Mouse (Mus musculus) spleen, adult 12 weeks (tissue): ENCODE data around the gene Nfkb1.

Experiments used
- DNase-seq: peaks from one replicate; pipeline ENCODE4 v3.0.0; 2022; ENCODE audit warnings: low spot score

The Nfkb1 gene

DNA sequence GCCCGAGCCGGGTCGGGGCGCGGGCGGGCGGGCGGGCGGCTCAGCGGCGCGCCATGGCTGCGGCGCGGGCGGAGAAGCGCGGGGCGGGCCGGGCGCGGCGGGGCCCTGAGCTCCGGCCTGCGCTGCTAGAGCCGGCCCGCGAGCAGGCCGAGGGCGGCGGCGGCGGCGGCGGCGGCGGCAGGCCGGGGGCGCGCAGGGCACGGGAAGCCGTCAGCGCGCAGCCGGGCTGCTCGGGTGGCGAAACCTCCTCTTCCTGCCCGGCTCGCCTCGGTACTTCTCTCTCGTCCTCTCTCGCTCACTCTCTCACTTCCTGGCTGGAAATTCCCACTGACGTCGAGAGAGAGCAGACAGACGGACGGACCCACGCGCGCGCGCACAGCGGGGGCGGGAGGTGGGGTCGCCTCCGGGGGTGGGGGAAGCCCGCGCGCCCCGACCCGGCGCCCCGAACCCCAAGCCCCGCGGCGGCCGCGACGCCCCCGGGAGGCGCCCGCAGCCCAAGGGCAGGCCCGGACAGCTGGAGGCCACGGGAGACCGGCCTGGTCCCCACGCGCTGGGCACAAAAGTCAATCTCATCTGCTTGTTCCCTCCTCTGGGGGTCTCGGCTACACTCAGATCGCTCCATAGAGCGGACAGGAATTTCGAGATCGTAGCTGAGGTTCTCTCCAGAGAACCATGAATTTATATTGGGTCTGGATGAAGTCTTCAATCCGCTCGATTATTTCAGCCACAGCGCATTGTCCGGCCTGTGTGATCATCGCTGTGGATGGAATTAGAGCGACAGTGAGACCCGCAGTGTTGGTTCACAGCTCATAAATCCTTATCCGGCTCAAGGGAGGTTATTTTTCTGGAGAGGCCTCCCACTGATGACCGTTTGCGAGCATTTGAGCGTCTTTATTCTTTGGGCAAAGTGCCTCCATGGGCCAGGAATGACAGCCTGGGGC, at the start of gene Nfkb1:
Nfkb1 (minus strand) TSS at position 357 of the 941 bp plus-strand sequence.
- peak; percentile 61 for DNase-seq

DNA sequence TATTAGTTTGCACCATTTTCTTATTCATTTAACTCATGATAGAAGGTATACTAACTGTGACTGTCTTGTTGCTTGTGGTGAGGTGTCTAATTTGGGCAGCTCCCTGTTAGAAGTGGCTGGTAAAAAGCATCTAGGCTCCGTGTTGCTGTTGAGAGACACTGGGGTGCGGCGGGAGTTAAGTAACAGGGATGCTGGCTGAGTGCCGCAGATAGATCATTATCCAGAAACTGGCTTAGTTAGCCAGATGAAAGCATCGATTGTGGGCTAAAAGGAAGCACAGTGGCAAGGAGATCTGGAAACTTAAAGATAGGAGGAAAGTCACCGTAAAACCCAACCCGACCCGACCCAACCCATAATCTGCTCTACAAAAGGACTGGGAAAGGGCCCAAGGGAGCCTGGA, 49.4 kb upstream of the Nfkb1 start:
- no peak for DNase-seq

DNA sequence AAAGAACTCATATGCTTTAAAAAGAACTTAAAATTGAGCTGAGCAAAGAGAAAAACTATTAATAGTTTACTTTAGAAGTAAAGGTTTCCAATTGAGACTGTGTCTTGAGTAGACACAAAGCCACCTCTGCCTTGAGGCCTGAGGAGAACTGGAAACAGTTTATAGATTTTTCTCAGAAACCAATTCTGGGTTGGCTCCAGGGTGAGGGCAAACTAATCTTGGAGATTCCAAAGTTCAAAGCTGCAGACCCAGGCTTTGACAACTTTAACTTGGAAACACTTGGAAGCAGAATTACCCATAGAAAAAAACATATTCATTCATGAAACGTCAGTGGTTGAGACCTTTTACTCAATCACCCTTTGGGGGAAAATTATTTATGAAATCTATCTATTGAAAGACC, 43.4 kb upstream of the Nfkb1 start:
- no peak for DNase-seq

DNA sequence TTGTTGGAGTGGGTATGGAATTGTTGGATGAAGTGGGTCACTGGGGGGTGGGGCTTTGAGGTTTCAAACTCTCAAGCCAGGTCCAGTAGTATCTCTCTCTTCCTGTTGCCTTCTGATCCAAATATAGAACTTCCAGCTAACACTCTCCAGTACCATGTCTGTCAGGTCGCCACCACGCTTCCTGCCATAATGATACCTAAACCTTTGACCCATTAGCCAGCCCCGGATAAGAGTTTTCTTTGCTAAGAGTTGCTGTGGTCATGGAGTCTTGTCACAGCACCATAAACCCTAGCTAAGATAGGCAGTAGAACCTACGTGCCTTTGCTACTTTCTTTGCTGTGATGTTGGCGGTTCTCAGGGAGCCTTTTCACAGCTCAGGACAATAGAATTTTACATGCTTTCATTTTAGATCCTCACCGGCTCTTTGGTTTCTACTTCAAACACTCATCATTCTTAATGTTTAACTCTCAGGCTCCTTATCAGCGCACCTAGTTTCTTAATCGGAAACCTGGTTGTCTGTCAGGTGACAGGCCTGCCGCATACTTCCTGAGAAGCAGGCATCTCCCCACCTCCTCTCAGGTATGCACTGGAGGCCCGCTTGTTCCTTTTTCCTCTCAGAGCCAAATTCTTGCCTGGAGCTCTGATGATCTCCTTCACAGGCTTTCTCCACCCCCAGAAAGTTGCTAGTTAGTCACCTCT, 41.5 kb upstream of the Nfkb1 start:
- DNase-seq: no peak

DNA sequence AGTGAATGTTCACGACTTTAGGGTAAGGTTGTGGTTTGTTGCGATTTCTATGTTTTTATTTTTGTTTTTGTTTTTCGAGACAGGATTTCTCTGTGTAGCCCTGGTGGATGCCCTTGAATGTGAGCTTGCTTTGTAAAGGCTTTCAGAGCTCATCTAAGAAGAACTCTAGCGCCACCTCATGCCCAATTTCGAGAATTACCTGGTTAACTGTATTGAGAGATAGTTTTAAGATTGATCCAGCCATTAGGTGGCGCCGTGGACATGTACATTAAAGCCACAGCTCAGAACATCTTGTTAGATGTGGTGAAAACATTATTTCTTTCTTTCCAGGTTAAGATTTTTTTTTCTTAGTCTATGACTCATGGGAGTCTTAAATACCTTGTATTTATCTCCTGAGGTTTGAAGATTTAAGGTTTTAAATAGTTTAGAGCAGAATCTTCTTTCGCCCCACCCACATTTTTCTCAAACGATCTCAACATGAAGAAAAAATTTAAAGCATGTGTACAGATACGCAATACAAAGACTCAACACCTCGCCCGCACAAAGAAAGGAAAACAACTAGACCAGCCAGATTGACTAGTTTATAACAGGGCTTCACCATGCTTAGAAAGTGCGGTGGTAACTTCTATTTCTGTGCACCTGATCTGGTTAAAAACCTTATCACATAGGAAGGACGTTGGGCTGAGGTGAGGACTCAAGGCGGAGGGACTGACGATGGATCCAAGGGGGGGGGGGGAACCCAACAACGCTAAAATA, 40.1 kb upstream of the Nfkb1 start:
- peak; percentile 74 for DNase-seq

DNA sequence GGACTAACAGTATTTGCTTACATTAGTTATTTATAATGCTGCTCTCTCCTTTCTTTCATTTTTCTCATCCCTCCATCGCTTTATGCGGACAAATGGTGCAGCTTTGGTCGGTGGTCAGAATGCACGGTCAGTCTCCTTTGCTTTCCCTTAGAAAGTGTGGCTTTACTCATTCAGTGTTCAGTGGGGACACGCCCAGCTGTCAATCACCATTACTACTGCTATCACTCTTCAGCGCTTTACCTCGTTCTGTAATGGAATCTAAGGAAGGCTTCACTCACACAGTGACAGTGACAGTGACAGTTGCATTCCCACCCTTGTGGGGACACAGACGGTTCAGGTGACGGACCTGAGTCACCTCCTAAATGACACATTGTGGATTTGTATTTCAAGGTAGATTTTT, 39.4 kb upstream of the Nfkb1 start:
- no peak for DNase-seq

DNA sequence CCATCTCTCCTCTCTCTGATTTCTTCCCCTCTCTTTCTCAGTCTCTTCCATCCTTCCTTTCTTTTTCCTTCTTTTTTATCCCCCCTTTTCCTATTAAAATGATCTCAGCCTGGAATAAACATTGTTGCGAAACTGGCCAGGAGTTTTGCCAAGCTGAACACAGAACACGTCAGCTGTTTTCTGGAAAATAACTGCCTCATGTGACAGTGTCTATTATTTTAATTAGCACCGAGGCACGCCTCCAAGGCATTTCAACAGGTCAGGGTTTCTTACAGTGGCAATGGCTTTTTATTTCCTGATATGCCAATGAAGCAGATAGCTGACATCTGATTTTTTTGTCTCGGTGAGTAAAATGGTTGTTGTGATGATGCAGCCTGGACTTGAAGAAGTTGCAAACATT, 38.2 kb upstream of the Nfkb1 start:
- DNase-seq: no peak

DNA sequence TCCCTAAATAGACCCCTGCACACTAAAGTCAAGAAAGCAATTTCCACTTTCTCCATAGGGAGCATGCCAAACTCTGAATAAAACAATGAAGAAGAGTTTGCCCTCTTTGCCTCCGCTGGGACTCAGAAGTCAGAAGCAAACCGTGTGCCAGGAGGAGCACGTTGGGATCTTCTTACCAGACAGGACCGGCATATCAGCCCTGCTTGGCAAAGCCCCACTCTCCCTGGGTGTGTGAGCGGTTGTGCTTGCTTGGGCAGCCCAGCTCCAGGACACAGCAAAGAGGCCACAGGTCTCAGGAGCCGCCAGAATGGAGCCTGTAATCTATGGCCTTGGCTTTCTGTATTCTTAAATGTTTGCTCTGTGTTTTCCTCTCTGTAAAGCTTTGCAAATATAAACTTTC, 37.6 kb upstream of the Nfkb1 start:
- DNase-seq: no peak

DNA sequence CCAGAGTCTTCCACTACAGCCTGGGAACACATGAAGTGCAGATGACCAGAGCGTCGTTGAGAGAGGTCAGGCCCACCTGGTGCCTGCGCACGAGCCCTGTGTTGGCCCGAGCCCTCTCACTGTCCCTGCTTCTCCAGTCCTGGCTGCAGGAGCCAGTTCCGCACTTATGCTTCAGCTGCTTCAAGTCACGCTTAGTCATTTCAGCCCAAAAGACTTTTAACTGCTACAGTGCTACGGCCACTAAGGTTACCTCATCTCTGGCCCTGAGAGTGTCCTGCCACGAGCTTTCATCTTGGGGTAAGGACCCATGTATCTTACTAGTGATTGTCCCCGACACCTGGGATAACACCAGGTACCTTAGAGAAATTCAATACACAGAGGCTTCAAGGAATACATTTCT, 36.0 kb upstream of the Nfkb1 start:
- DNase-seq: no peak

DNA sequence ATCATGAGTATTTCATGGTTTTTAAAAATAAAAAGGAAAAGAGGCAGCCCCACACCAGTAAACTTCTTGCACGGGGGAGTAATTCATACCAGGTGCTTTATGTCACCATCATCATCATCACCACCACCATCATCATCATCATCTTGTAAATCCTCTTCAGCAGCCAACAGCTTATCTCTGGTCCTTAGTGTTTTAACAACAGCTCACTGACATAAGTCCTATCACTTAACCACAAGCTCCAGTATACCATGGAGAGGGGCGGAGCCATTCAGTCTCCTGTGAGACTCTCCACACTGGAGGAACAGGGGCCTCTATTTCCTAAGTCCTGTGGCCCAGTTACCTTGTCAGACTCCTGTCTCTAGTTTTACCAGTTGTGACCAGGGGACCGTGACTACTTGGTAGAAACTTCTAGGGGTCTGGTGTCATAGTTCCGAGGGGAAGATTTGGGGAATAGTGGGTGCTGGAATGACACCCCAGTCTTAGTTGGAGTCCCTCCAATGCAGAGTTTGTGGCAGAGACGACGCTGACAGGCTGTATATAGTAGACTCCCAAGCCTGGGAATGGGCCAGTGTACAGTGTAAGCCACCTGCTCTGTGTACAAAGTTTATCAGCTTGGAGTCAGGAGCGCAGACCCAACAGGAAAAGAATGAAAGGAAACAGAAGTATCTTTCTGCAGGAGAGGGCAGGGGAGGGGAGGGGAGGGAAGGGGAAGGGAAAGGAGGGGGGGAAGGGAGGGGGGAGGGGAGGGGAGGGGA, 35.4 kb upstream of the Nfkb1 start:
- no peak for DNase-seq

DNA sequence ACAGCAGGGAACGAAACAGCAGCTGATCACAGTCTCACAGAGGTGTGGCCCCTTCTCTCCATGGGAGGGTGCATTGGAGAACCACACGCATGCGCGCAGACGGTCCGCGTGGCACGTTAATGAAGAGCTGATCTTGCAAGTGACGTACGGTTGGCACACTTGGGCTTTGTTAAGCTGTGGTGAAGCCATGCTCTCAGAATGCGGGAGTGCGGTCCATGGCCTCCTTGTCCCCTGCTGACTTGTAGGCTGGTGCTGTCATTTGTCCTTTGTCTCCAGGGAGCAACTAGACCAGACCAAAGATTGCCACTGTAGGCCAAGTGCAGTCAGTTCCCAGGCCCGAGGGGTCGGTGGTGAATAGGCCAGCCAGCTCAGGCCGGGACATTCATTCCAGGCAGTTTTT, 34.7 kb upstream of the Nfkb1 start:
- no peak for DNase-seq

DNA sequence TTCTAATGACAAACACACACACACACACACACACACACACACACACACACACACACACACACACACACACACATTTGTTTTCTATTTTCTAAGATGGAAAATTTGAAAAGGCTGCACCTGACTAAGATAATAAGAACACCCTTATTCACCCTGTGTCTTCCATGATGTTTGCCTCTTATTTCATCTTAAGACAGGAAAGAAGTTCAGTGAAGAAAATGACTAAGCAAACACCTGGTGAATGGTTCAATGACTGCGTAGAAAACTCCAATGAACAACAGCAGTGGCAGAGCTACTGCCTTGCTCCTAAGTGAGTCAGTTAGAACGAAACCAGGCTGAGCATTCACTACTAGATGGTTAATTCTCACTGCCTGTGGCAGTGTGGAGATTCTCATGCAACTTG, 30.8 kb upstream of the Nfkb1 start:
- DNase-seq: no peak

DNA sequence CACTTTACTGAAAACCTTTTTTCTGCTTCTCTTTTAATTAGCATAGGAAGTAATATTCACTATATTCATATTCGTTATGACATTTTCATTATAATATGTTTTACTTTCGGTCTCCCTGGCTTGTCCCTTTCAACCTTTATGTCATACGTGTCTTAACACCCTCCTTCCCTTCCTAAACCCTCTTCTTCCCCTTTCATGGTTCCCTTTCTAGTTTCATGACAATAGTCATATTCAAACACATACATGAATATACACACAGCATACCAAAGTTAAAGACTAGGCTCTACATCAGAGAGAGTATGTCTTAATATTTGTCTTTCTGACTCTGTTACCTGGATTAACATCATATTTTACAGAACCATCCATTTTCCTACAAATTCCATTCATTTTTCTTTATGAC, 28.6 kb upstream of the Nfkb1 start:
- DNase-seq: no peak

DNA sequence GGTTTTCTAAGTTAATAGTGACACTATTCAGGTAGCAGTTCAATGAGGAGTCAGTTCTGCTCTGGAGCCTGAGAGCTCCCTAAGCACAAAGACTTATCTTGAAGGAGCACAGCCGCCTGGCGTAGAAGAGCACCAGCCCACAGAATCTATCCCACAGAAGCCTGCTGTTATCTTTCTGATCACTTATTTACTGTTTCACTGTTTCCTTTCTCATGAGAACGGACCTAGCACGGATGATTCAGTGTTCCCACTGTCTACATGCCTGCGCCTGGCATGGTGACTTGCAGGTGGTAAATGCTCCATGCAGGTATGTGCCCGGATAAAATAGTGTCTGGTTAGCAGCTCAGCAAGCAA, 27.8 kb upstream of the Nfkb1 start:
- no peak for DNase-seq

DNA sequence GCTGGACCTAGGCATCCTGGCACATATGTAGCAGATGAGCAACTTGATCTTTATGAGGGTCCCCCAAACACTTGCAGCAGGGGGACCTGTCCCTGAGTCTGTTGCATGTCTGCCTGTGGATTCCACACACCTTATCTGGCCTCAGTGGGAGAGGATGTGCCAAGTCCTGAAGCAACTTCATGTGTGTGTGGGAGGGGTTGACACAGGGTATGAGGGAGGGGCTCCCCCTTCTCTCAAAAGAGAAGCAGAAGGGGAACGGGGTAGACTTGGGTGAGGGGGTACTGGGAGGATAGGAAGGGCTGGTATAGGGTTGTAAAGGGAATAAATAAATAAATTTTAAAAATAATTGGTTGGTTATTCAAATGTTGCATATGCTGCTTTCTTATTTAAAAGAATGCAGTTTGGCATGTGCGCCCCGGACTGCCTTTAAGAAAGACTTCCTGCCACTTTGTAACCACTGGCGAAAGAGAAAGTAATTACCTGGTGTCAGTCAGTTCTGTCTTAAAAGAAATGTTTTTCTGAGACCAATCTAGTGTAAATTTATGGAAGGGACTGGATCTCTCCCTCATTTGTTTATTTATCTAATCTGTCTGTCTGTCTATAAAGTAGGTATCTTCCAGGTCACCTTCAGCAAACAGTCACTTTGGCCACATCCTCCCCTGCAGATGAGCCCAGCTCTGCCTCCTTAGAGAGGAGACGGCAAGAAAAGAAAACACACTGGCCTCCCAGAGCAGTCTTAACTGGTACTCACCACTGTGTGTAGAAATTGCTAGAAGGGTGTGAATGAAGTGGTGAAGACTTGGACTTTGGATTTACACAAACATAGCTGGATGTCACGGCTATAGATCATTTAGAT, 27.2 kb upstream of the Nfkb1 start:
- DNase-seq: no peak

DNA sequence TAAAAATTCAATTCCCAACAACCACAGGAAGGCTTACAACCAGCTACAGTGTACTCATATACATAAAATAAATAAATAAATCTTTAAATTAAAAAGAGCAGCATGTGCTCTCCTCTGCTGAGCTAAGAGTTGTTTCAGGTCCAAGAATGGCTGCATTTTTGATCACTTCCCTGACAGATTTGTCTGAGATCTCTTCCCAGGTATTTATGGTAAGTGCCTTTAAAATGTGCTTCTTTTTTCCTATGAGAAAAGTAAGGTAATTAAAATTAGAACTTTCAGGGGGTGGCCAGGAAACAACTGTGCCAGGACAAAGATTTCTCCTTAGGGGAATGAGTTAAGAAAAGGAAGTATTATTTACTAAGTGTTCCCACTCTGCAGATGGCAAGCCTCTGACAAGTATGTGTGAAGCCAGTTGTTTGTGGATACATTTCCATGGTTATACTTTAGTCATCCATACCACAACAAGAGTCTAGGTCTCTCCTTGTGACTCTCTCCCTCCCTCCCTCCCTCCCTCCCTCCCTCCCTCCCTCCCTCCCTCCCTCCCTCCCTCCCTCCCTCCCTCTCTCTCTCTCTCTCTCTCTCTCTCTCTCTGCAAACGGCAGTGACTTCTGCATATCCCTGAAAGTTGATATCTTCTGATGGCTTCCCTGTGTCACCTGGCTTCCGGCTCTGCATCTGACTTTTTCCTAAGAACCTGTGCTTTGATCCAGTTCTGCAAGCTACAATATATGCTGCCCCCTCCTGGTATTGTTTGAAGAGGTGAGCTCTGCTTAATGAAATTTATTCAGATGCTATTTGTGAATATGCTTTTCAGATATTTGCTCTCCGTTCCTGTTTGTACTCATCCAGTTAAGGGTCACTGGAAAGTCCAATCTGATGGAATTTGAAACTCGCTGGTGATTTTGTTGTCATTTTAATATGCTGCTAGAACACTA, 21.9 kb upstream of the Nfkb1 start:
- DNase-seq: no peak

DNA sequence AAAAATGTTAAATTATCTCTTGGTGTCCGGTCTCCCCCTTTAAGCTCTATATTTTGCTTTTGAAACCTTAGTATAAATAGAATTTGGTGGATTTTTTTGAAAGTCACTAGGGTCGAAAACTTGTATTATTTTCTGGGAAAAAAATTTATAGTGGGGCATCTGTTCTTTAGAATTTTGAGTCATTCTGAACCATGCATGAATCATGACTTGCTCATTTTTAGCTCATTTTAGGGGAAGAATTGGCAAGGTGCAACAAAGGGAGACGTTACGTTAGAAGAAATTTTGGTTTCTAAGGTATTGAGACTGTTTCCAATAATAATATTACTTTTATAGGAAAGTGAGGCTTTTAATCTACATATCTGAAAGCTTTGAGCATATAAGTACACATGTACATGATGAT, 20.3 kb upstream of the Nfkb1 start:
- DNase-seq: no peak

DNA sequence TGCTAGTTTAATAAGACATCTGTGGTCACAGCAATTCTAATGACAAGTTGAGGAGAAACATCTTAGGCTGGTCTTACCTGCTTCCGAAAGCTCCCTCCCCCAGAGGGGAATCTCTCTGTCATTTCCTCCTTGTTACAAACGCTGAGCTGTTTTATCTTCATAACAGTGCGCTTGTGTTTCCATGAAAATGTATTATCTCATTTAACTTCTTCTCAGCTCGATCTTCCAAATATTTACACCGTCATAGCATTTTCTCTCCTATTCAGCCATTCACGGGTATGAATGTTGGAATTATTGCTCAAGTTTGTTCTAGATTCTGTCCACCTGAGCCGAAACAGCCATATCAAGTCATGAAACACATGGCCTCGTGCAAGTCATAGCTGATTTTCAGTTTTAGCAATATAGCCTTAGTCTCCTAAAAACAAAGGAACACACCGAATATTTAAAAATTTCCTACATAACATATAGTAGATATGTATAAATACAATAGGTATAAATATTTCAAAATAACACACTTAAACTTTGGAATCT, 19.8 kb upstream of the Nfkb1 start:
- DNase-seq: no peak

DNA sequence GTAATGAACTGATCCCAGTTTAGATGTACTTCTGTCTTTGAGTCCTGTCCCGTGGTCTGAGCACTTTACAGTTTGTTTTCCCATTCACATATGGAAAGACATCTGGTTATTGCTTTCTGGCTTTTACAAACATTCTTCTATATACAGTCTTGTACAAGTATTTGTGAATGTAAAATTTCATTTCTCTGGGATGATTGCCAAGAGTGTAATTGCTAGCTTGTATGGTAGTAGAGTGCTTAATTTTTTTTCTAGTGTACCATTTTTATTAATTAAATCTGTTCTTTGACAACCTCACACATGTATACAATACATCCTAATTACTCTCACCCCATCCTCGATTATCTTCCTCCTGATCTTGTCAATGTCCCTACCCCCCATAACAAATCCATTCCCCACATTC, 12.0 kb upstream of the Nfkb1 start:
- DNase-seq: no peak

DNA sequence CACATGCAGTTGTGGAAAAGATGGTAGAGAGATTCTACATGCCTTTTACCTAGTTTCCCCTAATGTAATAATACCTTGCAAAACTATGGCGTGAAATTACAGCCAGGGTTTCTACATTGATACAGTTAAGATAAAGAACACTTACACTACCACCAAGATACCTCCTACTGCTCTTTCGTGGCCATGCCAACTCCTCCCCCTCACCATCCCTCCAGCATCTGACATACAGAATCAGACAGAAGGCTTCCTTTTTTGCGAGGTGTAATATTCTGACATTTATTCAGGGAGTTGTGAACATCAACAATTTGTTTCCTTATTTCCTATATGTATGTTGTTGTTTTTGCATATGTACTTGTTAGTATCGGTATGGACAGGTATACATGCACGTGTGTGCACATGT, 11.3 kb upstream of the Nfkb1 start:
- no peak for DNase-seq
